Mouse (Mus musculus) limb, embryonic 11.5 days (tissue): ENCODE results near the gene Cym. TPM values are rescaled to one million over a fixed set of nuclear protein-coding genes. Genes with fewer than 3 reads are reported as not detected.

Experiments
- ATAC-seq: fragments of 200-750 bp; cut with Nextera tagmentation; 2 replicates; pipeline ENCODE4 v1.8.0; 2017; ENCODE audit warnings: low read depth; ENCODE audit not compliant: insufficient number of reproducible peaks, low FRiP score, low TSS enrichment
- DNase-seq: peaks from one replicate; pipeline ENCODE4 v3.0.0-alpha.2; 2015; ENCODE audit warnings: low spot score
- H3K27ac ChIP-seq: fragments of 300-500 bp; sonication (generic); replicated peaks from 2 replicates; pipeline ENCODE4 v1.5.1; 2014; ENCODE audit warnings: low read depth, mild to moderate bottlenecking, low read length
- H3K27me3 ChIP-seq: fragments of 300-500 bp; sonication (generic); 2 replicates; pipeline ENCODE4 v1.6.1; 2014; ENCODE audit warnings: mild to moderate bottlenecking, low read length, mixed read lengths; ENCODE audit not compliant: control insufficient read depth, insufficient read depth
- H3K36me3 ChIP-seq: fragments of 300-500 bp; sonication (generic); 2 replicates; pipeline ENCODE4 v1.6.1; 2014; ENCODE audit warnings: mild to moderate bottlenecking, low read length, moderate library complexity, mixed read lengths; ENCODE audit not compliant: control insufficient read depth, insufficient read depth
- H3K4me1 ChIP-seq: fragments of 300-500 bp; sonication (generic); 2 replicates; pipeline ENCODE4 v1.6.1; 2014; ENCODE audit warnings: low read length, mixed read lengths; ENCODE audit not compliant: control insufficient read depth, insufficient read depth
- H3K4me2 ChIP-seq: fragments of 300-500 bp; sonication (generic); 2 replicates; pipeline ENCODE4 v1.6.1; 2014; ENCODE audit warnings: low read depth, mild to moderate bottlenecking, moderate library complexity; ENCODE audit not compliant: severe bottlenecking
- H3K4me3 ChIP-seq: fragments of 300-500 bp; sonication (generic); 2 replicates; pipeline ENCODE4 v1.5.1; 2014; ENCODE audit warnings: low read depth, low read length
- H3K9ac ChIP-seq: fragments of 300-500 bp; sonication (generic); 2 replicates; pipeline ENCODE4 v1.6.1; 2014; ENCODE audit warnings: mild to moderate bottlenecking, low read length
- H3K9me3 ChIP-seq: fragments of 300-500 bp; sonication (generic); 2 replicates; pipeline ENCODE4 v1.6.1; 2016; ENCODE audit warnings: low read length; ENCODE audit not compliant: control insufficient read depth
- WGBS: fragments of 180-500 bp; shearing (Covaris S2); extraction: QIAGEN DNeasy Blood & Tissue Kit; methylation state at CpG from one replicate; pipeline ENCODE4 v1.1.7; 2014; 5-methylcytosine and 5-hydroxymethylcytosine counted together
- polyA plus RNA-seq: library from polyadenylated mRNA; unstranded; fragments of >200 nt; fragmentation: Nextera tagmentation; extraction: Ambion mirVana; gene quantifications from 2 replicates; pipeline ENCODE4 v1.2.1, GENCODE M21; 2014

Gene Cym
- polyA plus RNA-seq, 1 experiment from 2014 or later: not detected

- ATAC-seq (no peak), DNase-seq (no peak)
- Histone ChIP-seq H3K27ac (no peak overlapping the region), H3K9me3 (no peaks in the 10 kb centered on the region), H3K9ac (no peak overlapping the region), H3K4me1 (no peaks in the 10 kb centered on the region), H3K36me3 (no peaks in the 10 kb centered on the region), H3K4me2 (no peak overlapping the region), H3K4me3 (no peak overlapping the region), H3K27me3 (no peaks in the 10 kb centered on the region)
- 83% methylated on average over 4 of the region's 4 CpGs for WGBS
Observed at GRCm38 (mm10) chr3:107252035-107252434, 30.5 kb upstream of the Cym start.

- no peak overlapping the region for H3K4me3 ChIP-seq
- no peaks in the 10 kb centered on the region for H3K4me1 ChIP-seq
- no peaks in the 10 kb centered on the region for H3K9me3 ChIP-seq
- H3K4me2 ChIP-seq: no peak overlapping the region
- no peak for DNase-seq
- WGBS: 18% methylated on average over 2 of the region's 2 CpGs
- H3K27me3 ChIP-seq: no peaks in the 10 kb centered on the region
- H3K9ac ChIP-seq: no peak overlapping the region
- H3K27ac ChIP-seq: no peak overlapping the region
- no peak for ATAC-seq
- H3K36me3 ChIP-seq: no peaks in the 10 kb centered on the region
Observed at GRCm38 (mm10) chr3:107250320-107250719, 28.8 kb upstream of the Cym start.

GRCm38 (mm10) chr3:107249042-107249441 lies 27.5 kb upstream of the Cym start:
- H3K4me2 ChIP-seq: no peak overlapping the region
- no peak for DNase-seq
- 70% methylated on average over 3 of the region's 3 CpGs for WGBS
- no peak overlapping the region for H3K9ac ChIP-seq
- no peak overlapping the region for H3K4me3 ChIP-seq
- no peaks in the 10 kb centered on the region for H3K4me1 ChIP-seq
- H3K27ac ChIP-seq: no peak overlapping the region
- no peaks in the 10 kb centered on the region for H3K9me3 ChIP-seq
- H3K36me3 ChIP-seq: no peaks in the 10 kb centered on the region
- ATAC-seq: no peak
- H3K27me3 ChIP-seq: no peaks in the 10 kb centered on the region

- H3K9ac ChIP-seq: no peak overlapping the region
- ATAC-seq: no peak
Observed at GRCm38 (mm10) chr3:107246876-107247275, 25.3 kb upstream of the Cym start.

GRCm38 (mm10) chr3:107241389-107242094 lies 20.0 kb upstream of the Cym start:
- Histone ChIP-seq H3K4me3 (no peak overlapping the region), H3K9me3 (no peaks in the 10 kb centered on the region), H3K27ac (no peak overlapping the region), H3K4me2 (no peak overlapping the region), H3K27me3 (no peaks in the 10 kb centered on the region), H3K9ac (no peak overlapping the region), H3K36me3 (no peaks in the 10 kb centered on the region), H3K4me1 (peaks cover 2% of the 10 kb centered on the region; the same call in 1 of the 2 replicates)
- no peak for DNase-seq
- 50% methylated on average over 14 of the region's 14 CpGs for WGBS
- ATAC-seq: no peak

More at GRCm38 (mm10) chr3:107246876-107247275, 25.3 kb upstream of the Cym start:
- H3K36me3 ChIP-seq: no peaks in the 10 kb centered on the region
- H3K9me3 ChIP-seq: no peaks in the 10 kb centered on the region
- 78% methylated on average over 6 of the region's 6 CpGs for WGBS
- no peak for DNase-seq
- no peak overlapping the region for H3K27ac ChIP-seq
- no peaks in the 10 kb centered on the region for H3K27me3 ChIP-seq
- peaks cover 1% of the 10 kb centered on the region; the same call in 1 of the 2 replicates for H3K4me1 ChIP-seq
- H3K4me2 ChIP-seq: no peak overlapping the region
- no peak overlapping the region for H3K4me3 ChIP-seq

- Histone ChIP-seq H3K9me3 (no peaks in the 10 kb centered on the region), H3K27ac (no peak within 1 kb of the TSS), H3K4me1 (peaks cover 2% of the 10 kb centered on the region; the same call in 1 of the 2 replicates), H3K4me2 (no peak within 1 kb of the TSS), H3K27me3 (no peaks in the 10 kb centered on the region), H3K9ac (no peak within 1 kb of the TSS), H3K36me3 (no peaks in the 10 kb centered on the region), H3K4me3 (no peak within 1 kb of the TSS)
- WGBS: 89% methylated on average over 9 of the region's 9 CpGs
- DNase-seq: no peak
- ATAC-seq: no peak
Observed at GRCm38 (mm10) chr3:107239607-107240006, 18.1 kb upstream of the Cym start, which contains the start of gene Prok1. Prok1 (minus strand) TSS chr3:107239707.

GRCm38 (mm10) chr3:107238471-107238980 lies 17.0 kb upstream of the Cym start:
- Histone ChIP-seq H3K27ac (no peak overlapping the region), H3K27me3 (no peaks in the 10 kb centered on the region), H3K9ac (no peak overlapping the region), H3K4me1 (peaks cover 2% of the 10 kb centered on the region; the same call in 1 of the 2 replicates), H3K36me3 (no peaks in the 10 kb centered on the region), H3K9me3 (no peaks in the 10 kb centered on the region), H3K4me2 (no peak overlapping the region), H3K4me3 (no peak overlapping the region)
- no peak for ATAC-seq
- WGBS: 86% methylated on average over 8 of the region's 8 CpGs
- DNase-seq: no peak

- Histone ChIP-seq H3K4me2 (no peak overlapping the region), H3K36me3 (no peaks in the 10 kb centered on the region), H3K27ac (no peak overlapping the region), H3K27me3 (no peaks in the 10 kb centered on the region), H3K4me3 (no peak overlapping the region), H3K4me1 (peaks cover 2% of the 10 kb centered on the region; the same call in 1 of the 2 replicates), H3K9me3 (no peaks in the 10 kb centered on the region), H3K9ac (no peak overlapping the region)
- 50% methylated on average over 2 of the region's 2 CpGs for WGBS
- ATAC-seq (no peak), DNase-seq (no peak)
Observed at GRCm38 (mm10) chr3:107238051-107238450, 16.5 kb upstream of the Cym start.
